Mouse (Mus musculus) megakaryocyte progenitor cell, adult 5-6 weeks (primary cell): ENCODE results near the gene Sfta2. TPM values are rescaled to one million over a fixed set of nuclear protein-coding genes. Genes with fewer than 3 reads are reported as not detected.

Source experiments
- total RNA-seq, 2 experiments: library from RNA; stranded (forward) in 1 of 2; stranded (reverse) in 1 of 2; fragments of 157-497, 149-512 nt in 1 of 2; fragments of 200-1000 nt in 1 of 2; gene quantifications; 2 replicates each; pipeline versions ENCODE4 v1.2.3 to v1.2.4; 2015 to 2017

Sfta2 gene
- total RNA-seq, 2 experiments from 2014 or later, result not detected

Other genes with a start within 250 kb of the Sfta2 start
- gene H2-Q4, start 221.9 kb upstream of the Sfta2 start, total RNA-seq (2015), result 10.6 and 18.1 TPM in 2 replicates
- gene H2-Q4, start 221.9 kb upstream of the Sfta2 start, total RNA-seq (2017), result 24.4 and 31.4 TPM in 2 replicates
- 23.3 and 37.3 TPM in 2 replicates for gene H2-Q6, start 176.7 kb upstream of the Sfta2 start, total RNA-seq (2015)
- 25.6 and 40.7 TPM in 2 replicates for gene H2-Q6, start 176.7 kb upstream of the Sfta2 start, total RNA-seq (2017)
- gene H2-Q7, start 162.4 kb upstream of the Sfta2 start, total RNA-seq (2015), result 41.7 and 63.1 TPM in 2 replicates
- 23.7 and 30.0 TPM in 2 replicates for gene H2-Q7, start 162.4 kb upstream of the Sfta2 start, total RNA-seq (2017)
- gene H2-Q10, start 131.5 kb upstream of the Sfta2 start, total RNA-seq (2015), result 0.64 and 0.78 TPM in 2 replicates
- 0.30 and 0.71 TPM in 2 replicates for gene H2-Q10, start 131.5 kb upstream of the Sfta2 start, total RNA-seq (2017)
- 0.34 and 0.39 TPM in 2 replicates for gene Pou5f1, start 95.5 kb upstream of the Sfta2 start, total RNA-seq (2015)
- gene Pou5f1, start 95.5 kb upstream of the Sfta2 start, total RNA-seq (2017), result 0.64 TPM in 1 of 2 replicates, not detected in the other
- 23.3 and 23.8 TPM in 2 replicates for gene Tcf19, start 84.7 kb upstream of the Sfta2 start, total RNA-seq (2015)
- gene Tcf19, start 84.7 kb upstream of the Sfta2 start, total RNA-seq (2017), result 8.5 and 8.7 TPM in 2 replicates
- 1.1 and 1.9 TPM in 2 replicates for gene Cchcr1, start 84.4 kb upstream of the Sfta2 start, total RNA-seq (2015)
- gene Cchcr1, start 84.4 kb upstream of the Sfta2 start, total RNA-seq (2017), result 4.0 and 5.6 TPM in 2 replicates
- not detected in 2 replicates for gene Psors1c2, start 68.3 kb upstream of the Sfta2 start, total RNA-seq (2015)
- gene Psors1c2, start 68.3 kb upstream of the Sfta2 start, total RNA-seq (2017), result not detected in 2 replicates
- not detected in 2 replicates for gene Cdsn, start 49.4 kb upstream of the Sfta2 start, total RNA-seq (2015)
- gene Cdsn, start 49.4 kb upstream of the Sfta2 start, total RNA-seq (2017), result not detected in 2 replicates
- gene 2300002M23Rik, start 34.1 kb upstream of the Sfta2 start, total RNA-seq (2015), result not detected in 2 replicates
- not detected in 2 replicates for gene 2300002M23Rik, start 34.1 kb upstream of the Sfta2 start, total RNA-seq (2017)
- gene Gm9573, start 25.1 kb downstream of the Sfta2 start, total RNA-seq (2015), result not detected in 2 replicates
- not detected in 2 replicates for gene Gm9573, start 25.1 kb downstream of the Sfta2 start, total RNA-seq (2017)
- gene Mucl3, start 42.1 kb downstream of the Sfta2 start, total RNA-seq (2015), result not detected in 2 replicates
- gene Mucl3, start 42.1 kb downstream of the Sfta2 start, total RNA-seq (2017), result not detected in 2 replicates
- 5.7 and 11.4 TPM in 2 replicates for gene Vars2, start 66.0 kb downstream of the Sfta2 start, total RNA-seq (2015)
- gene Vars2, start 66.0 kb downstream of the Sfta2 start, total RNA-seq (2017), result 12.7 and 14.9 TPM in 2 replicates
- 26.2 and 31.8 TPM in 2 replicates for gene Gtf2h4, start 72.2 kb downstream of the Sfta2 start, total RNA-seq (2015)
- 24.8 and 29.5 TPM in 2 replicates for gene Gtf2h4, start 72.2 kb downstream of the Sfta2 start, total RNA-seq (2017)
- gene Ddr1, start 103.1 kb downstream of the Sfta2 start, total RNA-seq (2015), result 0.15 TPM in 1 of 2 replicates, not detected in the other
- 0.25 TPM in 1 of 2 replicates, not detected in the other for gene Ddr1, start 103.1 kb downstream of the Sfta2 start, total RNA-seq (2017)
- 28.1 and 41.7 TPM in 2 replicates for gene Ier3, start 220.1 kb downstream of the Sfta2 start, total RNA-seq (2015)
- gene Ier3, start 220.1 kb downstream of the Sfta2 start, total RNA-seq (2017), result 24.6 and 33.1 TPM in 2 replicates
- gene Flot1, start 221.7 kb downstream of the Sfta2 start, total RNA-seq (2015), result 52.9 and 58.3 TPM in 2 replicates
- gene Flot1, start 221.7 kb downstream of the Sfta2 start, total RNA-seq (2017), result 65.1 and 74.4 TPM in 2 replicates
- gene Tubb5, start 236.8 kb downstream of the Sfta2 start, total RNA-seq (2015), result 871 and 938 TPM in 2 replicates
- 947 and 991 TPM in 2 replicates for gene Tubb5, start 236.8 kb downstream of the Sfta2 start, total RNA-seq (2017)
- 77.6 and 77.8 TPM in 2 replicates for gene Mdc1, start 240.0 kb downstream of the Sfta2 start, total RNA-seq (2015)
- gene Mdc1, start 240.0 kb downstream of the Sfta2 start, total RNA-seq (2017), result 17.5 and 17.6 TPM in 2 replicates